Mouse (Mus musculus) CH12.LX (cell line): ENCODE measurements around the gene Epha2.

ENCODE experiments used
- CTCF ChIP-seq, 2 experiments: IDR thresholded peaks in 1 of 2; conservative IDR thresholded peaks in 1 of 2; 2 replicates each; pipeline ENCODE4 v1.5.1; 2011 to 2012; ENCODE audit warnings: low read depth in 2 of 2, low read length in 2 of 2, improper control_type of control experiment in 1 of 2, inconsistent platforms in 1 of 2, mild to moderate bottlenecking in 1 of 2, moderate library complexity in 1 of 2
- ETS1 ChIP-seq: conservative IDR thresholded peaks from 2 replicates; pipeline ENCODE4 v1.6.1; 2012; ENCODE audit warnings: low read depth, mild to moderate bottlenecking, inconsistent platforms, low read length, improper control_type of control experiment, moderate library complexity
- MAX ChIP-seq: IDR thresholded peaks from 2 replicates; pipeline ENCODE4 v1.6.1; 2011; ENCODE audit warnings: low read length, improper control_type of control experiment
- POLR2A ChIP-seq: IDR thresholded peaks from 2 replicates; pipeline ENCODE4 v1.6.1; 2011; ENCODE audit warnings: low read depth, mild to moderate bottlenecking, improper control_type of control experiment, low read length
- USF1 ChIP-seq: IDR thresholded peaks from 2 replicates; pipeline ENCODE4 v1.6.1; 2014; ENCODE audit warnings: low read depth, mild to moderate bottlenecking, inconsistent platforms, low read length, improper control_type of control experiment
- ZC3H11A ChIP-seq: IDR thresholded peaks from 2 replicates; pipeline ENCODE4 v1.6.1; 2012; ENCODE audit warnings: low read depth, mild to moderate bottlenecking, inconsistent platforms, low read length, improper control_type of control experiment

- no peak for TF ChIP-seq CTCF (conservative IDR thresholded peaks at IDR 0.05 in 1 of 2, IDR thresholded peaks at IDR 0.05 in 1 of 2; ENCODE audit: low read depth in 2 of 2, low read length in 2 of 2)
- no peak for TF ChIP-seq MAX
- no peak for TF ChIP-seq POLR2A
- TF ChIP-seq ETS1: no peak
- no peak for TF ChIP-seq ZC3H11A
- no peak for TF ChIP-seq USF1
These were observed 3.2 kb downstream of the Epha2 start for GRCm38 (mm10) chr4:141304223-141304611.
